Mouse (Mus musculus) monocyte, adult 5-6 weeks (primary cell): ENCODE data around the gene Nol3. TPM values are rescaled to one million over a fixed set of nuclear protein-coding genes. Genes with fewer than 3 reads are reported as not detected.

Experiments used
- ATAC-seq: fragments of 153-309, 156-312 bp; replicated peaks from 2 replicates; pipeline ENCODE4 v1.8.0; 2017; ENCODE audit warnings: mild to moderate bottlenecking; ENCODE audit not compliant: low TSS enrichment, insufficient number of reproducible peaks, severe bottlenecking, poor library complexity, low FRiP score
- total RNA-seq: library from RNA; stranded (forward); fragments of 200-1000, 200-491, 200-594 nt; gene quantifications from 3 replicates; pipeline ENCODE4 v1.2.3, GENCODE M21; 2017

Gene Nol3
- total RNA-seq, 1 experiment from 2014 or later, result not detected

DNA sequence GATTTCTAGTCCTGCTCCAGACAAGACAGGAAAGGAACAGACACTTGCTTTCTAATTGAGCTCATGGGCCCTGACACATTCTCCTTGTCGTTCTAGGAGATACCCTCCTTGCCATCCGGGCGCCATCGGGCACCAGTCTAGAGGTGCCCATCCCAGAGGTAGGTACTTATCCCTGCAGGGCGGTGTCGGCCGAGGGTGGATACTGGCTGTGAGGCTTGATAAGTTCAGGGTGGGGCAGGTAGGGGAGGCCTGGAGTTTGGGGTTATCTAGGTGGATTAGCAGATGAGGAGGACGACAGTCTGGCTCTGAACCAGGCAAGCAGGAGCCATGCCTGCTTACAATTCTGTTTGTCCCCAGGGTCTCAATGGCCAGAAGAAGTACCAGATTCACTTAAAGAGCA, 24.0 kb downstream of the Nol3 start:
- ATAC-seq, result no peak

DNA sequence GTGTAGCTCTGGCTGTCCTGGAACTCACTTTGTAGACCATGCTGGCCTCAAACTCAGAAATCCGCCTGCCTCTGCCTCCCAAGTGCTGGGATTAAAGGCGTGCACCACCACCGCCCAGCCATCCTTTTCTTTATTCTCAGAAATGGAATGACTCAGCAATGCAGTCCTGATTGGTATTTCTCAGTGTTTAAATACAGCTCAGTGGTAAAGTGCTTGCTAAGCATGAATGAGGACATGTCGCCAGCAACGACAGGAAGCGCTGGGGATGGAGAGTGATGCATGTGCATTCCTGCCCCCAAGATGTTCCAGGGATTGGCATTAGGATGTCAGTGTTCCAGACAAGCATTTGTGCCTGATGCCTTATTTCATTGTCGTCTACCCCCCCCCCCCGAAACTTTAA, 27.5 kb downstream of the Nol3 start:
- no peak for ATAC-seq

DNA sequence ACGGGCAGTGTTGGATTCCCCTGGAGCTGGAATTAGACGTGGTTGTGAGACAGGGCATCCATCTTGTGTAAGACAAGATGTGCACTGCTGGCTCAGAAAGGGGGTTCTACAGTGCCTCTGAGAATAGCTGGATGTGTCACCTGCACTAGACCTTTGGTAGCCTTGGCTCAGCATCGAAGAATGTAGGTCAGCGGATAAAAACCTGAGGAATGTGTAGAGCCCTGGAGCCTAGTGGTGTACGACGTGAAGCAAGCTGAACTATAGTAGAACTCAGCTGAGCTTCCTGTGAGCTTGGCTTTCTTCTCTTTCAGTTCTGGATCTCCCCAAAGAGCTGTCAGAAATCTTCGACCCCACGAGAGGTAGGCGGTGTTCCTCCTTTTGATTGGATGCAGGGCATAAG, 27.9 kb downstream of the Nol3 start:
- ATAC-seq, result no peak

DNA sequence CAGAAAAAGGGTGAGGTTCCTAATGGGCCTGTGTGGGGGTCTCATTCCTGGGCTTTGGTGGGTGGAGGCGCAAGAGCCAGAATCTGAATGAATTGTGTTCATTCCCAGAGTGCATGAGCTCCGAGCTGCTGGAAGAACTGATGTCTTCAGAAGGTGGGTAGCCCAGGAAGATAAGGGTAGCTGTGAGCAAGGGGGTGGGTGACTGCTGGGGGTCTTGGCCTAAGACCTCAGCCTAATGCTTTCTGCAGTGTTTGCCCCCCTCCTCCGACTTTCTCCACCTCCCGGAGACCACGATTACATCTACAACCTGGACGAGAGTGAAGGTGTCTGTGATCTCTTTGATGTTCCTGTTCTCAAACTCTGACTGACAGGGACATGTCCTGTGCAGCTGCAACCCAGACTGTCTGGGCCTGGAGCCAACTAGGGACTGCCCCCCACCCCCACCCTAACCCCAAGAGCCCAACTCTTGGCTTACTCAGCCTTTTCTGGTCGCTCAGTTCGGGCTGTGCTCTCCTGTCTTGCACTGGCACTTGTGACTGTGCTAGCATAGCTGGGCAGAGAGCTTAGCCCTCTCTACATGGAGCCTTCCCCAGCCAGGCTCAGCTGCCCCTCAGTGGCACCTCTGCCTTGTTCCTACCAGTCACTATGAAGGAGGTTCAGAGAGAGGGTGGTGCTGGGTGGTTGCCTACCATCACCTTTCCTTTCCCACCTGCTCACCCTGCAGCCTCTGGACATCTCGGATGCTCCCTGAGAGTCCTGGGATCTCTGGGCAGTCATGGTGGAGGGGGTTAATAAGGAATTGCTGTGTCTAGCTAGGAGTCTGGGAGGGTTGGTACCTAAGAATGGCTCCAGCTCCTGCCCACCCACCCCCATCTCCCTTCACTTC, 28.6 kb downstream of the Nol3 start:
- ATAC-seq, result no peak

DNA sequence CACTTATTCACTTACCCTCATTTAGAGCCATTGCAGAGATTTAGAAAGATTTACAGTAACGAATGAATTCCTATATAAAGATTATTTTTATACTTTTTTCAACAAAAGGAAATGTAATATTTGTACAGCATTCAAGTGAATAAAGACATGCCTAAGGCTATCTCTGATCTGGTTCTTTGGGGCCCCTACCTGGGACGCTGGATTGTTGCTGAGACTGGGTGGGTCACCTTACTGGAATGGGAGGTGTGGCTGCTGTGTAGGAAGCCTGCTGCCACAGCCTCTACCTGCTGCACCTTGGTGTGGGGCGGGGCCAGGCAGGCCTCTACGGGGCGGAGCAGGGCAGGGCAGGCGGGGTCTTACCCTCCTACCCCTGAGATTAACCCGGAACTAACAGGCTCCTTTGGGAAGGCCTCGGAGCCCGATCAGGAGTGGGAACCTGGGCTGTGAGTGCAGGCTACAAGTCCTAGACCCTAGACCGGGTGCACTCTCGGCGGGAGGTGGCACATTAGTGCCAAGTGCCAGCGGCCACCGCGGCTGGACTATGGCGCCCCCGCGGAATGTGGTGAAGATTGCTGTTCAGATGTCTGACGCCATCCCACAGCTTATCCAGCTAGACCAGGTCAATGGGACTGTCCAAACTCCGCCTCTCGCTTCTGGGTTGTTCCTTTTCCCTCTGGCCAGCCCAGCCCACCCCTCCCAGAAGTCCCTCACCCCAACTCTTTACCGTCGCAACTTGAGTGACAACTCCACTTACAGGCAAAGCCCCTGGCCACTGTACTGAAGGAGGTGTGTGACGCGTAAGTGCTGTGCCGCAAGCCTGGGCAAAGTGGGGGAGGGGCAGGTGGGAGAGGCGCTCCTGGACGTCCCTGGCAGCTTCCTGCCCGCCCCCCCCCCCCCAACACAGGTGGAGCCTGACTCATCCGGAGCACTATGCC, 29.5 kb downstream of the Nol3 start, which contains the start of gene Elmo3:
Elmo3 (plus strand) TSS at position 391 of the 935 bp plus-strand sequence.
- ATAC-seq, result no peak

DNA sequence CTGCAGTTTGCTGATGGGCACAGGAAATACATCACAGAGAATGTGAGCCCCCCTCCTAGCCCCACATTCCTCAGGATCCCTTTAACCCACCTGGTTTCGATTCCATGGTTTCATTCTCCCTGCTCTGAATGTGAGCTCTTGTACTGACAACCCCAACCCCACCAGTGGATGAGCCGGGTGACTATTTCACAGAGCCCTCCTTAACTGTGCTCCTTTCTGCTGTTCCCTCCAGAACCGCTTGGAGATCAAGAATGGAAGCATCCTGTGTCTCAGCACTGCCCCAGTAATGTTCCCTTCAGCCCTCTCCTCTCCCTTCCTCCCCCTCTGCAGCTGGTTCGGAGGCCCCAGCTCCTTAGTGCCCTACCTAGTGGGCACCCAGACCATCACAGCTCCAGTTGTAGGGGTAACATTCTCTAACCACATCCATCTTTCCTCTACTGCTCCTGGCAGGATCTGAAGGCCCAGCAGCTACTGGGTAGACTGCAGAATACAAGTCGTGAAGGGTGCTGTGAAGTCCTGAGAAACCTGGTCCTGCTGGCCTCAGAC, 30.3 kb downstream of the Nol3 start:
- ATAC-seq, result no peak

DNA sequence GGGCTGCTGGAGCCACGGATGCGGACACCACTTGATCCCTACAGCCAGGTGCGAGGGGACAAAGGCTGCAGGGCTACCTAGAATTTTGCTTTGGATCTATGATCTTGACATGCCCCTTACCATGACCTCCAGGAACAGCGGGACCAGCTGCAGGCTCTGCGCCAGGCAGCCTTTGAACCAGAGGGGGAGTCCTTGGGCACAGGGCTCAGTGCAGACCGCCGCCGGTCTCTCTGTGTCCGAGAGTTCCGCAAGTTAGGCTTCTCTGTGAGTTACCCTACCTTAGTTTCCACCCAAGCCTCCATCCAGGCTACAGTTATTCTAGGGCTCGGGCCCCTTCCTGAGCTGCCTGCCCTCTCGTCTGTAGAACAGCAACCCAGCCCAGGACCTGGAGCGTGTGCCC, 31.7 kb downstream of the Nol3 start:
- no peak for ATAC-seq

DNA sequence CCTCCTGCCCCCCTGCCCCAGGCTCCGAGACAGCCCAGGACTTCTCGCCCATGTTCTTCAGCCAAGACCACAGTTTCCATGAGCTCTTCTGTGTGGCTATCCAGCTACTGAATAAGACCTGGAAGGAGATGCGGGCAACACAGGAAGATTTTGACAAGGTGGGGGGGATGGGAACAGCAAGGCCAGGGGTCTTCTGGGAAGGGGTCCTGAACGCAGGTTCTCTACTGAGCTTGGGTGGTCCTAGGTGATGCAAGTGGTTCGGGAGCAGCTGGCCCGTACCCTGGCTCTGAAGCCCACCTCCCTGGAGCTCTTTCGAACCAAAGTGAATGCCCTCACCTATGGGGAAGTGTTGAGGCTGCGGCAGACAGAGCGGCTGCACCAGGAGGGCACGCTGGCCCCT, 32.5 kb downstream of the Nol3 start:
- no peak for ATAC-seq

DNA sequence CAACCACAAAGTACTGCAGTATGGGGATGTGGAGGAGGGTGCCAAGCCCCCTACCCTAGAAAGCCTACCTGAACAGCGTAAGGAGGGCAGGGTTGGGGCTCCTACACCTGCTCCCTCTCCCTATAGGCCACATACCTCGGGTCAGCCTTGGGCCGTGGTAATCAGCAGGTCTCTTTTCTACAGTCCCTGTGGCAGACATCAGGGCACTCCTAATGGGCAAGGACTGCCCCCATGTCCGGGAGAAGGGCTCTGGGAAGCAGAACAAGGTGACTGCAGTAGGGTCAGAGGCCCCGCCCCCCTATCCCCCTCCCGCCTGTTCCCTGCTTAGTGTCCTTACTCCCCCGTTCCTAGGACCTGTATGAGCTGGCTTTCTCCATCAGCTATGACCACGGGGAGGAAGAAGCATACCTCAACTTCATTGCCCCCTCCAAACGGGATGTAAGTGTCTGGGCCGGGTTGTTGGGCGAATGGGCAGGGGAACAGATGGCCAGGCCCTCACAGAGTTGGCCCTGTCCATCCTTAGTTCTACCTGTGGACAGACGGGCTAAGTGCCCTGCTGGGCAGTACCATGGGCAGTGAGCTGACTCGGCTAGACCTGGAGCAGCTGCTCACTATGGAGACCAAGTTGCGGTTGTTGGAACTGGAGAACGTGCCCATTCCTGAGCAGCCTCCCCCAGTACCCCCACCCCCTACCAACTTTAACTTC, 33.4 kb downstream of the Nol3 start:
- no peak for ATAC-seq

DNA sequence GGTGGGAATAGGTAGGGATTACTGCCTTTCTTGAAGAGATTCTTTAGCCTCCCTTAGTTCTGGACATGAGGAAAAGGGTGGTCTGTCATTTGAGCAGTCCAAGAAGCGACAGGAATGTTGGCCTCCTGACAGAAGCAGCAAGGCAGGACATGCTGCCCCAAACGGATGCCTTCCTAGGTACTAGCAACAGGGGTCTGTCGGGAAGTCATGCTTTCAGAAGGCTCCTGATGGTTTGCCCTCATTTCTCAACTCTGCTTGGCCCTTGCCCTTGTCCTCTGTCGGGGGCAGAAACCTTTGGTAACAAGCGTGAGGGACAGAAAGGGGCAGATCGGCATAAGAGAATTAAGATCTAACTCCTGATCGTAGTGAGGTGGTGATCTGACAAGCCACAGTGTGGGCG, 34.2 kb downstream of the Nol3 start:
- ATAC-seq, result no peak

DNA sequence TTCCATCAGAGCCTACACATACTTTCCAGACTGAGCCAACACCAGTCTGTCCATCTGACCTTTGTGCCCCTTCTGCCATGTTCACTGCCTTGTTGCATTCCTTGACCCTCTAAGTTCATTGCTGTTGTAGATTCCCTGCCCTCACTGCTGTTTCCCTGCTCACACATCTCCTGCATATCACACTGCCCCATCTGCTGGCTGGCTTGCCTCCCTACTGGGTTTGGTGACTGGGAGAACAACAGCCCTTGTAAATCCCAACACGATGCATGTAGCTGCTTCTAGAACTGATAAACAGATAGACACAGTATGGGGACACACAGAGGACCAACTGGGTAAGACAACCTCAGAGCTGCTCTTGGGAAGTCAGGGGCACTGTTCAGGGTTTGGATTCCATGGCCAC, 35.8 kb downstream of the Nol3 start:
- no peak for ATAC-seq

DNA sequence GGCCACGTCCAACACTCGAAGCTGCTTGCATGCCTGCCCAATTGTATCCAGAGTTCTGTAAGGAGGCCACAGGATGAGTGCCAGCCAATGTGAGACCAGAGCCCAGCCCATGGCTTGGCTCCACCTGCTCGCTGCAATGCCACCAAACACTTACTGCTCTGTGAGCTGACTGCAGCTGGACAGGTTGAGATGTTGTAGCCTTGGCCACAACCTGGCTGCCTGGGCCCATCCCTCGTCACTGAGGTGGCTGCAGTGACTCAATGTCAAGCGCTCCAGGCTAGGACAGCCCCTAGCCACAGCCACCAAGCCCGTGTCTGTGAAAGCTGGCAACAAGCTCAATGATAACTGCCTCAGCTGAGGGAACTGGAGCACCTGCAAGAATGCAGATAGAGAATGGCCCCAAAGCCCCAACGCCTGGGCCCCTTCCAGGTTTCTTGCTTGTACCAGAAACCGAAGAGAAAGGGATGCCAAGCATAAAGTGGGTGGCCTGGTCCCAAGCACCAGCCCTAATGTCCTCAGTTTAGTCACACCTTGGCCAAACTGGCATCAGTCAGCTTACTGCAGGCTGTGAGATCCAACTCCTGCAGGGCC, 37.0 kb downstream of the Nol3 start:
- ATAC-seq, result no peak

DNA sequence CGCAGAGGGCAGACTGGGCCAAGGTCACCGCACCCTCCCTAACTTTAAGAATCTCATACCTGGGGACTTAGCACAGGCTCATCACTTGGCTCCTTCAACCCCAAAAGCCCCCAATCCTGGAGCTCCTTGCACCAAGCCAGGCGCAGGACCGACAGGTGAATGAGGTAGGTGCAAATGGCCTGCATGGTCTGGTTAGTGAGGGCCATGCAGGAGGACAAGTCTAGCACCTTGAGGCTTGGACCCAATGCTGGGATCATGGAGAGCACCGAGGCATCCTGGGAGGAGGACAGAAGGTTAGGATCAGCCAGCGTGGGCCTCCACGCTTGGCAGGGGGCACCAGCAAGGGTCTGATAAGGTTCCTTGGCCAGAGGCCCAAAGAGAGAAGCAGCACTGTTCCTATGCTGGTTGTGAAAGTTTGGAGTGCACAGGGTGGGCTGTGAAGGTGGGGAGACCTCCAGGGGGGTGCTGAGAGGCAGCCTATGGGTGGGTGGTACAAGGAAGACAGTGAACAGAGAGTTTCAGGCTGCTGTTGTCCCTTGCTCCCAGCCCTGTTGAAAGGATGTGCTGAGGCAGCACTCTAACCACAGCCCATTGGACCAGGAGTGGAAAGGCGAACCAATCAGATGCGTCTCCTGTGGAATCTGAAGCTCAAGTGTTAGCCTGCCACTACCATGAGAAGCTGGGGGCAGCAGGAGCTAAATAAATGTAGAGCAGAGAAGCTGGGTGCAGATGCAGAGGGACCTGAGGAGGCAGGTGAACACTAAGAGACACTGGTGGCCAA, 37.9 kb downstream of the Nol3 start:
- no peak for ATAC-seq

DNA sequence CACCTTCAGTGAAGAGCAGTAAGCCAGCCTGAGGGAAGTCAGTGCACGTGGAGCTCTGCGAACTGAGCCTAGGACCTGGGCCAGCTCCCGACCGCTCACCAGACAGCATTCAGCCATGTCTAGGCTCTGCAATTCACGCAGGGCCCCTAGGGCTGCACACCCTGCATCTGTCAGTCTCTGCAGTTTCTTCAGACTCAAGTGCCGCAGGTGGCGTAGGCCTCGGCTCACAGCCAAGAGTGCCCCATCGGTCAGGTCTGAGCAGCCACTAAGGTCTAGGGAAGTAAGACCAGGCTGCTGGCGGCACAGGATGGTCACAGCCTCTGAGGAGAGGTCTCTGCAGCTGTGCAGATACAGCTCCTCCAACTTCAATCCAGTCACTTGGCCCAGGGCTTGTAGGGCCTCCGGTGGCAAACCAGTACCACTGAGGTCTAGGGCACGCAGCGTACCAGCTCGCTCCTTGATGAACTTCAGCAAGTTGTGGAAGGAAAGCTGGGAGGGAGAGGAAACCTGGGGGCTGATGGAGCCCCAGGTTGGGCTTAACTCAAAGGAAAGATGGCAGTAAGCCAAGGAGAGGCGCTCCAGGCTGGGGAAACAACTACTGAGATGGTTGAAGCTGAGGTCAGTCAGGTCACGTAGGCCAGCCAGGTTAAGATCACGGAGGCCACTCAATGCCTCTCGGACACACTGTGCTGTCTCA, 39.3 kb downstream of the Nol3 start:
- no peak for ATAC-seq

DNA sequence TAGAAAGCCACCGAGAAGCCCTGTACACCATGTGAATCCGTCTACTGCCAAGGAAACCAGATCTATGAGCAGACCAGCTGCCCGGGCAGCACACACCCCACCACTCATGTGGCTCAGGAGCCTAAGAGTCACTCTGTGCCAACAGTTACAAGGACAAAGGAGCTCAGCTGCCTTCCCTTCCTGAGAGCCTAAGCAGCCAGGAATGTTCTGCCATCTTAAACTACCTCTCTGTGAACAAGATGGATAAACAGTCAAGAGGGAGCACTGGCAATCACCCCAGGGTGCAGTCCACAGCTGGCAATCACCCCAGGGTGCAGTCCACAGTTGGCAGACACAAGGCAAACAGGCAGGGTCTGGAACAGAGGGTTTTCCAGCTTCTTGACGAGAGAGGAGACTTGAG, 42.0 kb downstream of the Nol3 start:
- no peak for ATAC-seq

DNA sequence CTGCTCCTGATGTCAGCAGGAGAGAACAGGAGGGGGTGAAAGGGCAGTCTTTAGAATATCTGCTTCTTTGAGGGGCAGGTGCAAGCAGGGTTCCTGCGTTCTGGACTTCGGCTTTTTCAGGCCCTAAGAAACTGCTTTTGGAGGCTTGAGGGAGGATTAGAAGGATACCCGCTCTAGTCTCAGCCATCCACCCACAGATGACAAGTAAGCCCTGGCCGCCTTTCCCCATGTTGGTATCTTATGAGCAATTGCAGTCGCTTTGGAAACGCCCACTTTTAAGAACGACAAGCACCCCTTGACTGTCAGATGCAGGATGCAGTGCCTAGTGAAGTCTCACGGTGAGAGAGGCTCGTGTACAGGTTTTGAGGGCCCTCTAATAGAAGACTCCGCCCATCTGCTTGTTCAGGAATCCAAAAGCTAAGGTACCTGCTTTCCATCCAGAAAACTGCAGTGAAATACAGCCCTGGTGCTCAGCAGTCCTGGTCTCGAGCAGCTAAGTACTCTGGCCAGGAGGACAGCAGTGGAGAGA, 42.8 kb downstream of the Nol3 start:
- no peak for ATAC-seq

DNA sequence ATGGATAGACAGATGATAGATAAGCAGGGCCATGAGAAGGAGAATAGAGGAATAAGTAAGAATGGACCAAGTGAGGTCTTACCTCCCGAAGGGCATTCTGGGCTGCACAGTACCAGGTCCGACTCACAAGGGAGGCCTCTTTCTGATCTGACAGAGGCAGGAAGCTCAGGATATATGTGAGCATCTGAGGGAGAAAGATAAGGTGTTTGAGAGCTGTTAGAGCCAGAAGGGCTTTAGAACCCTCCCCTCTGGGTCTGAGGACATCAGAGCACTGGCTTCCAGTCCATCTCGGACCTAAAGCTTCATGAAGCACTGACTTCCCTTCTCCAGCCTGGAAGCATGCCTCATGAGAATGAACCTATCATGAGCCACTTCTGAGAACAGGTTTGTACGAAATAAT, 47.2 kb downstream of the Nol3 start:
- no peak for ATAC-seq
